Mouse (Mus musculus): ENCODE data around the gene Cage1.

The Cage1 gene

GRCm38 (mm10) chr13:38037044-38037687 lies at the start of gene Cage1:
Gene Cage1 (minus strand): TSS chr13:38037069.
- peak; percentile 97 for DNase-seq

- no peak for DNase-seq
Observed at GRCm38 (mm10) chr13:38081161-38081560, 44.3 kb upstream of the Cage1 start.

- DNase-seq = no peak
Observed at GRCm38 (mm10) chr13:38080725-38081124, 43.9 kb upstream of the Cage1 start.

- no peak for DNase-seq
Observed at GRCm38 (mm10) chr13:38080014-38080413, 43.1 kb upstream of the Cage1 start.

- DNase-seq = no peak
Observed at GRCm38 (mm10) chr13:38079366-38079765, 42.5 kb upstream of the Cage1 start.

- no peak for DNase-seq
Observed at GRCm38 (mm10) chr13:38078836-38079235, 42.0 kb upstream of the Cage1 start.

- DNase-seq = no peak
Observed at GRCm38 (mm10) chr13:38077113-38077512, 40.2 kb upstream of the Cage1 start.

- DNase-seq = no peak
Observed at GRCm38 (mm10) chr13:38074404-38074803, 37.5 kb upstream of the Cage1 start.

- DNase-seq = no peak
Observed at GRCm38 (mm10) chr13:38073374-38074307, 36.8 kb upstream of the Cage1 start.

GRCm38 (mm10) chr13:38070945-38071344 lies 34.1 kb upstream of the Cage1 start:
- peak; percentile 37 to 58 for DNase-seq

- DNase-seq = peak; percentile 63 to 77
Observed at GRCm38 (mm10) chr13:38064854-38065663, 28.2 kb upstream of the Cage1 start.

- DNase-seq = no peak
Observed at GRCm38 (mm10) chr13:38062678-38063077, 25.8 kb upstream of the Cage1 start.

GRCm38 (mm10) chr13:38049888-38050287 lies 13.0 kb upstream of the Cage1 start:
- no peak for DNase-seq

GRCm38 (mm10) chr13:38037811-38038210 lies 942 bp upstream of the Cage1 start:
- peak; percentile 18 to 23 for DNase-seq

GRCm38 (mm10) chr13:38036343-38037043 lies 376 bp downstream of the Cage1 start, which contains the start of gene Riok1:
Gene Riok1 (plus strand): TSS chr13:38036995.
- DNase-seq = peak in 1 of 2 experiments; percentile 28

GRCm38 (mm10) chr13:38028407-38028806 lies 8.5 kb downstream of the Cage1 start:
- no peak for DNase-seq

GRCm38 (mm10) chr13:38027618-38028248 lies 9.1 kb downstream of the Cage1 start:
- DNase-seq = no peak

GRCm38 (mm10) chr13:38025874-38026273 lies 11.0 kb downstream of the Cage1 start:
- peak in 1 of 2 experiments; percentile 27 for DNase-seq

GRCm38 (mm10) chr13:38018791-38019190 lies 18.1 kb downstream of the Cage1 start:
- no peak for DNase-seq

GRCm38 (mm10) chr13:38015591-38015990 lies 21.3 kb downstream of the Cage1 start:
- no peak for DNase-seq

- DNase-seq = no peak
Observed at GRCm38 (mm10) chr13:38012436-38012835, 24.4 kb downstream of the Cage1 start.

- no peak for DNase-seq
Observed at GRCm38 (mm10) chr13:38010444-38010910, 26.4 kb downstream of the Cage1 start.

All from kidney, postnatal 36 days (tissue).